Mouse (Mus musculus): ENCODE results near the gene Dnajb13.

DNA sequence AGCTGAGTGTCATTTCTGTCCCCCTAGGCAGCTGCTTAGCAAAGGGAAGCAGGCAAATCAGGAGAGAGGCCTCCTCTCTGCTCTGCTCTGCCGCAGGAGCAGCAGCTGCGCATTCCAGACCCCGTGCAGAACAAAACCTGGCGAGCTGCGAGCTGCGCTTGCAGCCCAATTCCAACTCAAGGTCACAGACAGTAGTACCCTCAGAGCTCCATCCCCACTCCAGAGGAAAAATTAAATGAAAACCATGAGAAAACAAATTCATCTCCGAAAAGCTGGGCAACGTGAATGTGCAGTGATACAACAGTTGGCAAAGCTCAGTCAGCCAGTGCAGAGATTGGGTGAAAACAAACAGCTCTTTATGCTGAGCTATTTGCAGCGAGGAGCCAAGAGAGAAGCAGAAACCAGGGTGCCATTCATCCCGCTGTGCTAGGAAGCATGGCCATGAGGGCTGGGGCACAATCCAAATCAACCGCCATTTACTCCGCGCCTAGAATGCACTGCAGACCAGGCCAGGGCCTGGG, 40.7 kb upstream of the Dnajb13 start:
- no peak for TF ChIP-seq CTCF (IDR thresholded peaks at IDR 0.05; ENCODE audit: borderline replicate concordance, control insufficient read depth, extremely low read depth, insufficient read depth, low read length, poor library complexity)
- no peak for TF ChIP-seq POLR2A (IDR thresholded peaks at IDR 0.05; ENCODE audit: control insufficient read depth, extremely low read depth, insufficient read depth, low read length, poor library complexity)

Data from thymus, adult 2 months (tissue).